Mouse (Mus musculus) cerebellum, adult 2 months (tissue): ENCODE results near the gene Tulp2.

Experiments
- CTCF ChIP-seq: fragments of 200-500 bp; IDR thresholded peaks from 2 replicates; pipeline ENCODE4 v1.5.1; 2011; ENCODE audit warnings: low read depth, mild to moderate bottlenecking, control low read depth, low read length, moderate library complexity, borderline replicate concordance; ENCODE audit not compliant: insufficient read depth
- POLR2A ChIP-seq: fragments of 200-500 bp; IDR thresholded peaks from 2 replicates; pipeline ENCODE4 v1.6.1; 2011; ENCODE audit warnings: low read length, control low read depth, borderline replicate concordance; ENCODE audit not compliant: insufficient read depth

DNA sequence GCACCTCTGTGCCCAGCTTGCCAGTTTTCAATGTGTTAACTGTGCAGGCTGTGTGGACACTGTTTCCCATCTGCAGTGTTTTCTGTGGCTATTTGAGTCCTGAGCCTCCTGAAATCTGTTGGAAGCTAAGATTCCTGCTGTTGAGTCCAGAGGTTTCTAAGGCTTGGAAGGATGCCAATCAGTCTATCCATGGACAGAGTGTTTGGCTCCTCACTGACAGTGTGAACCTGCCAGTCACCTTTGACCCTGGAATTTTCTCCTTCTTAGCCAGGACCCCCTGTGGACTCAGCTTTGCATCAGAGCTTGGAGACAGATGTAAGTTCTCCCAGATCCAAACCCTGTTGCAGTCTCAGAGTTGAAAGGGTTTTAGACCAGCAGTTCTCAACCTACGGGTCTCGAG is 58.5 kb downstream of the Tulp2 start:
- TF ChIP-seq CTCF: no peak
- TF ChIP-seq POLR2A: no peak
